ENCODE assay signal across 23 mouse cellular contexts in the genomic region with DNA sequence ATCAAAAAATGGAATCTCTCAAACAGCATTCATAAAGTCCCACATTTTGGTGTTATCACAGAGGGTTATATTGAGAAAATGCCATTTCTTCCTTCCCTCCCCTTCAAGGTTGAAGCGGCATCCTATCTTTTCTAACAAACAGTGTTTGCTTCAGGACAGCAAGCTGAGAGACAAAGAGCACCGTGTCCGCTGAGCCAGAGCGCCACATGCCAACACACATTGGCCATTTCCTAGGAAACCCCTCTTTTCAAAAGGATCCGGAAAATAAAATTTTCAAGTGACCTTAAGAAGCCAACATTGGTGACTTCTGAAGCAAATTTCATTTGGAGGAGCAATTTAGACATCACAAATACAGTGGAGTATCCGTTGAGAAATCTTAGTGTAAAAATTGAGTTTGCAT.
A peak's percentile ranks its signal among the peaks of the same experiment; 100 is the strongest.
DNase-seq lines count a peak whose midpoint lies in the region; ATAC-seq lines count a peak whose summit lies in the region.
"Had no signal": no experiment of that assay in that cellular context is flagged by ENCODE, and none has a peak within 500 bp of the region (broad histone marks: within the 10 kb centered on the region; RNA-seq: fewer than 3 reads in every experiment).

No protein-coding gene starts in this region.

- WGBS in hindbrain, embryonic 11.5 days, result 46% methylated on average over 6 of the region's 6 CpGs
- 27% methylated on average over 6 of the region's 6 CpGs for WGBS in hindbrain, embryonic 14.5 days
- 30% methylated on average over 6 of the region's 6 CpGs for WGBS in midbrain, embryonic 16.5 days

- peak; percentile 27 for DNase-seq in hindbrain, embryonic 11.5 days (ENCODE audit: low spot score)
- no peak for DNase-seq in hindbrain, embryonic 14.5 days (ENCODE audit: low spot score)
- DNase-seq in brain, adult 2 months (ENCODE audit: low read depth, low spot score), result peak; percentile 10
- peak; percentile 2 for DNase-seq in embryo, embryonic 9.5 days (ENCODE audit: extremely low spot score)
- DNase-seq in thymus, postnatal 14 days, result no peak
- DNase-seq in thymus, postnatal 10 days (ENCODE audit: low spot score in 2 of 2), result no peak
- DNase-seq: adrenal gland, postnatal 10 days; cerebellum, adult 11-12 months; cerebellum, adult 9-11 months; gastrocnemius, postnatal 25 days; heart, adult 11 months; kidney, adult 11 months; kidney, postnatal 14 days; layer of hippocampus, adult 9-11 months; thymus, adult 2 months had no signal

- H3K36me3 ChIP-seq in hindbrain, embryonic 11.5 days (ENCODE audit: control insufficient read depth, insufficient read depth, low read length), result no peaks in the 10 kb centered on the region
- H3K36me3 ChIP-seq in hindbrain, embryonic 14.5 days (replicated peaks; ENCODE audit: control insufficient read depth, insufficient read depth), result no peaks in the 10 kb centered on the region
- H3K36me3 ChIP-seq in midbrain, embryonic 16.5 days (ENCODE audit: control insufficient read depth, insufficient read depth, low read length), result no peaks in the 10 kb centered on the region
- H3K36me3 ChIP-seq: heart, embryonic 10.5 days; heart, embryonic 15.5 days; limb, embryonic 12.5 days; liver, embryonic 15.5 days; lung, embryonic 15.5 days had no signal

- no peak for ATAC-seq in hindbrain, embryonic 11.5 days (ENCODE audit: low FRiP score)
- no peak for ATAC-seq in hindbrain, embryonic 14.5 days (ENCODE audit: low FRiP score)
- ATAC-seq in midbrain, embryonic 16.5 days, result no peak
- ATAC-seq: forebrain, embryonic 14.5 days; Patski had no signal

- no peaks in the 10 kb centered on the region for H3K4me1 ChIP-seq in hindbrain, embryonic 11.5 days (replicated peaks; ENCODE audit: control insufficient read depth, insufficient read depth, low read length)
- peaks cover 4% of the 10 kb centered on the region; the same call in 1 of the 2 replicates for H3K4me1 ChIP-seq in hindbrain, embryonic 14.5 days (replicated peaks; ENCODE audit: control insufficient read depth, insufficient read depth, low read length)
- H3K4me1 ChIP-seq in midbrain, embryonic 16.5 days (ENCODE audit: control insufficient read depth, insufficient read depth, low read length), result peaks cover 4% of the 10 kb centered on the region; the same call in 1 of the 2 replicates
- H3K4me1 ChIP-seq: heart, embryonic 10.5 days; heart, embryonic 15.5 days; limb, embryonic 12.5 days; liver, embryonic 15.5 days; lung, embryonic 15.5 days had no signal

- H3K9ac ChIP-seq in hindbrain, embryonic 11.5 days (ENCODE audit: low read depth, low read length), result no peak overlapping the region
- H3K9ac ChIP-seq in hindbrain, embryonic 14.5 days, result no peak overlapping the region
- no peak overlapping the region for H3K9ac ChIP-seq in midbrain, embryonic 16.5 days (ENCODE audit: low read depth, low read length)
- H3K9ac ChIP-seq: heart, embryonic 15.5 days; limb, embryonic 12.5 days; liver, embryonic 15.5 days; lung, embryonic 15.5 days had no signal

- no peak overlapping the region for H3K4me3 ChIP-seq in hindbrain, embryonic 11.5 days (ENCODE audit: low read depth, low read length)
- no peak overlapping the region for H3K4me3 ChIP-seq in hindbrain, embryonic 14.5 days (replicated peaks; ENCODE audit: low read length)
- no peak overlapping the region for H3K4me3 ChIP-seq in midbrain, embryonic 16.5 days (ENCODE audit: low read depth, low read length)
- H3K4me3 ChIP-seq: heart, embryonic 10.5 days; heart, embryonic 15.5 days; limb, embryonic 12.5 days; liver, embryonic 15.5 days; lung, embryonic 15.5 days had no signal

- H3K9me3 ChIP-seq in hindbrain, embryonic 11.5 days (ENCODE audit: control insufficient read depth, low read length), result no peaks in the 10 kb centered on the region
- no peaks in the 10 kb centered on the region for H3K9me3 ChIP-seq in hindbrain, embryonic 14.5 days (ENCODE audit: control insufficient read depth, low read length)
- H3K9me3 ChIP-seq in midbrain, embryonic 16.5 days (replicated peaks; ENCODE audit: control insufficient read depth, low read length, poor library complexity, severe bottlenecking), result no peaks in the 10 kb centered on the region
- H3K9me3 ChIP-seq: heart, embryonic 10.5 days; heart, embryonic 15.5 days; limb, embryonic 12.5 days; liver, embryonic 15.5 days; lung, embryonic 15.5 days had no signal

- no peaks in the 10 kb centered on the region for H3K27me3 ChIP-seq in hindbrain, embryonic 11.5 days (ENCODE audit: control insufficient read depth, insufficient read depth, low read length)
- no peaks in the 10 kb centered on the region for H3K27me3 ChIP-seq in hindbrain, embryonic 14.5 days (ENCODE audit: control insufficient read depth, insufficient read depth, low read length)
- H3K27me3 ChIP-seq in midbrain, embryonic 16.5 days (ENCODE audit: control insufficient read depth, insufficient read depth, low read depth, low read length), result no peaks in the 10 kb centered on the region
- H3K27me3 ChIP-seq: heart, embryonic 15.5 days; limb, embryonic 12.5 days; liver, embryonic 15.5 days; lung, embryonic 15.5 days; Patski had no signal

- H3K27ac ChIP-seq in hindbrain, embryonic 11.5 days (ENCODE audit: low read depth, low read length), result no peak overlapping the region
- H3K27ac ChIP-seq in hindbrain, embryonic 14.5 days, result no peak overlapping the region
- peak overlapping the region; percentile 20 for H3K27ac ChIP-seq in midbrain, embryonic 16.5 days (ENCODE audit: low read length)
- H3K27ac ChIP-seq: heart, embryonic 10.5 days; heart, embryonic 15.5 days; limb, embryonic 12.5 days; liver, embryonic 15.5 days; lung, embryonic 15.5 days had no signal

- no peak overlapping the region for H3K4me2 ChIP-seq in hindbrain, embryonic 11.5 days (replicated peaks; ENCODE audit: low read depth, low read length)
- H3K4me2 ChIP-seq in hindbrain, embryonic 14.5 days (replicated peaks), result no peak overlapping the region
- no peak overlapping the region for H3K4me2 ChIP-seq in midbrain, embryonic 16.5 days (ENCODE audit: low read length)
- H3K4me2 ChIP-seq: heart, embryonic 15.5 days; limb, embryonic 12.5 days; liver, embryonic 15.5 days; lung, embryonic 15.5 days had no signal

Comparison
In these comparisons a context has a peak if more than half of its experiments do, and no peak if none do; other contexts are left out.
1. DNase-seq: peak in hindbrain, embryonic 11.5 days (single experiment), brain, adult 2 months (single experiment) and embryo, embryonic 9.5 days (single experiment); none in hindbrain, embryonic 14.5 days (single experiment), thymus, postnatal 14 days (single experiment) and thymus, postnatal 10 days (0 of 2).